Mouse (Mus musculus) inflammation-experienced regulatory T-cells, adult 6 months (primary cell): ENCODE data around the gene Slc16a13. TPM values are rescaled to one million over a fixed set of nuclear protein-coding genes. Genes with fewer than 3 reads are reported as not detected.
A peak's percentile ranks its signal among the peaks of the same experiment; 100 is the strongest.

Experiments
- ATAC-seq: one replicate; pipeline ENCODE4 v1.8.0; 2017
- polyA plus RNA-seq, 3 experiments: library from polyadenylated mRNA; unstranded; fragments of 100-300 nt; shearing (Covaris generic); gene quantifications; one replicate each; pipeline ENCODE4 v1.2.1; 2017

The Slc16a13 gene
- polyA plus RNA-seq, 3 experiments from 2014 or later = 2.3 to 4.3 (median 3.2) TPM

DNA sequence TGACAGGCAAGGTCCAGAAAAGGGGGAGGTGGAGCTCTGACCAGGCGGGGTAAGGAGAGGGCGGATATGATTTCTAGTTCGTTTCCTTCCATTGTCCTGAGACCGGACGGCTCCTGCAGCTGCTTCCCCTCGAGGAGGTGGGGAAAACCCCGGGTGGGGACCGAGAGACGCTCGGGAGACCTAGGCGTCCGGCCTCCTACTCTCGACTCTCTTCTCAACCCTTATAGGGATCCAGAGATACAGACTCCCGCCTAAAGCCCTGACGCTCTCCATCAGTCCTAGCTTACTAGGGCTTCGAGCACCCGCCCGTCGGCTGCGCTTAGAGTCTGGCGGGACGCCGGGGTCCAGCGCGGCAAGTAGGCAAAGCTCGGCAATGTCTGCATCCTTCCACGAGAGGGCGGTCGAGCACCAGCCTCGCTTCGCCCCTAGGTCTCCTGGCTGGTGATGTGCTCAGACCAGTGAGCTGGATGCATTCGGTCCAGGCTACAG lies 9.4 kb upstream of the Slc16a13 start:
- peak; percentile 69 for ATAC-seq

DNA sequence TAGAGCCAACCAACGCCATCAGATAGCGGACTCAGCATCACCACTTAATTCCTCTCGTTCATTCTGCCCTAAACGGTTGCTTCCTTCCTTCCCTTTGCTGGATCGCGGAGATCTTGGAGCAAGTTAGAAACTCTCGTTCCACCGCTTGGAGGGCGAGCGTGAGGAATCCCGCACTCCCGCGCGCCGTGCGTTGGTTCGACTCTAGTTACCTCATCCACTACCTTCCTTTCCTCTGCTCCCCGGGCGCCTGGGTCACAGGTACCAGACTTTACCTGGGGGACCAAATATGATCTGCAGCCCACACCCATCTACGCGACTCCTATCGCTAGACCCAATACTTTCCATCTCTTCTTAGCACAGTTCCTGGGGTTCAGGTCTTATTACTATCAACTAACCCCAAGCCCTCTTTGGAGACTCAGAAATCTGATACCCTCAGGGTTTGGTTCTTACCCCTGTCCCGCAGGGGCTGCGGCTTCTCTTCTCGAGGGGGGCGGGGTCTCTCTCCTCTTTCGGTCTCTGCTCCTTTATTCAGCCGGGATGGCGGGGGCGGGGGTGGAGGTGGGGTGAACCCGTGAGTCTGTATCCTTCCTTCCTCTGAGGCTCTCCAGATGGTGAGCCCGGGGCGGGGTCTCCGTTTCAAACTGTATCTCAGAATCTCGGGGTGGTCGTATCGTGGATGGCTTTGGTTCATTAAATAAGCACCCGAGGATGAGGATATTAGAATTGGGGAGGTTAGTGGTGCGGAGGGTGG lies 8.6 kb upstream of the Slc16a13 start, which contains the start of gene Bcl6b:
Gene Bcl6b (minus strand): TSS at position 539 of the 751 bp plus-strand sequence.
- peak; percentile 16 for ATAC-seq

DNA sequence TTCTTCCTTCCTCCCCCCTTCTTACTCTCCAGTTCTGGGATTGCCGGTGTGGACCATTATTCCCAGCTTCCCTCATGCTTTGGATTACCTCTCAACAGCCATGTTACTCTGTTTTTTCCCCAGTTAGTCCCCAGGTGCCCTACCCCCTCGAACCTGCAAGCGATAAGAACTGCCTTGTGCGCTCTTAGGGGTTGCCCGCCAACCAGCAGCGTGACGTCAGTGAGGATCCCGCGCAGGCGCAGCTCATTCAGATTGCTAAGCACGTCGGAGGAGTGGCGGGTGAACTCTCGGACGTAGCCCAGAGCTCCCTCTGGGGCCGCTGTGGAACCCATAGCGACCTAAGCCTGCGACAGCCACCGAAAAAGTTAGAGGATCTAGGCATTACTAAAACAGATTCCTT lies 8.0 kb upstream of the Slc16a13 start:
- peak; percentile 73 for ATAC-seq

DNA sequence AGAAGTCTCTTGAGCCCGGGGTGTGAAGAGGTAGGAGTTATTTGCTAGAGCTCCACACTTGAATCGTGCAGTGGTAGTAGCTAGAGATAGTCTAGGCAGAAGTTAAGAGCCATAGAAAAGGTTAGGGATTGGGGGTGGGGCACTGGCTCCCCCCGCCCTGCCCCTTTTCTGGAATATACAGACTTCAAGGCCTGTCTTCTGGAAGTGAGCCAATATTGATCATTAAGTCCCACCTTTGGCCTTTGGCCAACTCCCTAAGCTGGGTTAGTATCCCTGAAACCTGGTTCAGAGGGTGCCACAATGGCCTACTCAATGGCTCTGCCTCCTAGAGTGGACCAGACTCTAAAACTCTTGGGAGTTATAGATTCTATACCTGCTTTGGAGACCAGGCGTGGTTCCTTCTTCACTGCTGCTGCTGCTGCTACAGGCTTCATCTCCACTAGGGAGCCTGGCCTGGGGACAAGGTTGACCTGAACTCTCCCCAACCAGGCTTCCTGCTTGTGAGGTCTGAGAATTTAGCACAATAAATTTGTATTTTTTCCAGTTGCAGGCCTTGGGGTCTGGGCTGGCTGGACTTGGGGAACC lies 6.9 kb upstream of the Slc16a13 start:
- ATAC-seq = no peak

DNA sequence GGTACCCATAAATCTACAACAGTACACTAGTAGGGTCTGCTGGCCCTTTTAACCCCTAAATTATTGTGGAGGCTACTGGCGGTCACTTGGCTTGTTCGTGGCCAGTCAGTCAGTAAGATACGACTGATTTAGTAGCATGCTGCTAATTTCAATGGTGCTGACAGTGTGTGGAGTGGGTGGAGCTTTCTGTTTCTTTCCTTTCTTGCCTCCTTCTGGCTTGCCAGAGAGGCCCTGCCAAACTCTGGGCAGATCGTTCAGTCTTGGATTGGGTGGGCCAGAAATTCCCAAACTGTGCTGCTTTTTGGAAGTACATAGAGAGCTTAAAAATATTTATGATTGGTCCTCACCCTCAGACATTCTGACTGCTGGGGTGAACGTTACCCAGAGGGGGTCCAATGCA lies 6.3 kb upstream of the Slc16a13 start:
- no peak for ATAC-seq

DNA sequence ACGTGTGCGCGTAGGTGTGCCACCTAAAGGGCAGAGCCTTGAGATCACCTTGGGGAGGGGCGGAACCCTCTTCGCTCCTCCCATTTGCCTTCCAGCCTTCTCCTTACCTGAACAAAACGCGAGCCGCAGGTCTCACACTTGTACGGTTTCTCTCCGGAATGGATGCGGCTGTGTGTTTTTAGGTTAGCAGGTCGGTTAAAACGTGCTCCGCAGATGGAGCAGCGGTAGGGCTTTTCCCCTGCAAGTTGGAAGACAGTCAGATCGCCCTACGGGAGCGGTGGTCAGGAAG lies 5.7 kb upstream of the Slc16a13 start:
- ATAC-seq = no peak

DNA sequence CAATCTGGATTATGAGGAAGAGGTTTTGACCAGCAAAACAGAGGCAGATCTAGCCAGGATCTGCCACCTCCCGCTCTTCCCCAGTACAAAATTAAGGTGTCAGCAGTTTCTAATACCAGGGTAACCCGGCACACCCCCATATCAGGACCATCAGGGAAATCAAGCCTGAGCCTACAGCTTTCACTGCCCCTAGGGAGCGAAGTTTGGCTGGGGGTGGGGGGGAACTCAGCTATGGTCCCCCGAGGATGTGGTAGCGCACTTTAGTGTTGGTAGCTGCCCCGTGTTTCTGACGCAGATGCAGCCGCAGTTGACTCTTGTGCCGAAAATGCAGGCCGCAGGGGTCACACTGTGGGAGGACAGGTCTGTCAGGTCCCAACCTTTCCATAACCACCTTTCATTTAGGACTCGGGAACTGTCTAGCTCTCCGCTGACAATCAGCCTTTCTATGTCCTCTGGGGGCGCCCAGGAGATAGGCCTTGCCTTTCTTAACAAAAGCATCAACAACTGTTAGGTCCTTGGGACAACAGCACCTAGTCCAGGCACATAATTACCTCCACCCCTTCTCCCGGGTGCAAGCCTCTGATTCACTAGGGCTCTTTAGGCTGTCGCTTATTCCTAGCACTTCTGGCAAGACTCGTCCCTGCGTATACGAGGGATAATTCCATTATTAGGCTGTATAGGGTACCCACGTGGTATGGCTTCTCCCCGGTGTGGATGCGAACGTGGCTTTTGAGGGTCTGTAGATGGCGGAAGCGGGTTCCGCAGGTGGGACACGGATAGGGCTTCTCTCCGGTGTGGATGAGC lies 5.1 kb upstream of the Slc16a13 start:
- no peak for ATAC-seq

DNA sequence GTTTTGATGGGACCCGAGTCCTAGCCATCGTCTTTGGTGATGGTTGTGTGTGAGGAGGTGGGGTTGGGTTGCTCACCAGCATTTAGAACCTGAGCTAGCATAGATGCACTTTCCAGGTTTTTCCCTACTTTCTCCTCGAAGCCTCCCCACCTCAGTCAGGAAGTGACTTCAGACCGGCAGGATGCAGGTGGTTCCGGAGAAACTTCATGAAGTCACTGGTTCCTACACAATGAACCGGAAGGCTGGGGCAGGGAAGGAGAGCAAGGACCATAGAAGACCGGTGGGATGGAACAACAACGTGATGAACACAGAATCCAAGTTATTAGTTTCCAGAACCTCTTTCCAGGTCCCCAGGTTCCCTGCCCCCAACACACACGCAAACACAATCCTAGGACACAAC lies 2.9 kb upstream of the Slc16a13 start:
- ATAC-seq = no peak

DNA sequence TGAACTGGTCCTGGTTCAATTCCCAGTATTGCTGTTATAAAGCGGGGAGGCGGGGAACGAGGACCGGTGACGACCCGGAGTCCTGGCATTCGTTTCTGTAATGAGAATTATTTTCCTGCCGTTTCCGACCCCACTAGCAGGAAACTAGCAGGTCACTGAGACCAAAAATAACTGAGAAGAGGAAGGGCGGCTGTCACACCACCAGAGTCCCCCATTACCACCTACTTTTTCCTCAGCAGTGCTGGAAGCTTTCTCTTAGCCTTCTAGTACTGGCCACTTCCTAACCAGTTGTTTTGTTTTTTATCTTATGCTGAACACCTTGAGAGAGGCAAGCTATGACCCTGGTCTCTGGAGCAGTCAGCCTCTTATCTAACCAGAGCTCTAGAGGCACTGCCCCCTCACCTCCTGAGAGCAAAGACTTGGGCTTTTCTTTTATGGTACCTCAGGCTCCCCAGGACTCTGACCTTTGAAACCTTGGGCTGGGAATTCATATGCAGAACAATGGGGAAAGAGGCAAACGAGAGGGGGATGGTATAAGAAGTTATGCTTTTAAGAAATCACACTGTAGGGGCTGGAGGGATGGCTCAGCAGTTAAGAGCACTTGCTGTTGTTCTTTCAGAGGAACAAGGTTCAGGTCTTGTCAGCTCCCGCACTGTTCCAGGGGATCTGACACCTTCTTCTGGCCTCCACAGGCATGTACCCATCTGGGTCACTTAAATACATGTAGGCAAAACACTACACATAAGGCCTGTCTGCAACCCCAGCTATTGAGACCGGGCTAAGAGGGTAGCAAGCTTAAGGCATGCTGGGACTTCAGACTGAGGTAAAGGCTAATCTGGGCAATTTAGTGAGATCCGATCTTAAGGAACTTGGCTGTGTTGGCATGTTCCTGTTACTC lies 988 bp upstream of the Slc16a13 start:
- no peak for ATAC-seq

DNA sequence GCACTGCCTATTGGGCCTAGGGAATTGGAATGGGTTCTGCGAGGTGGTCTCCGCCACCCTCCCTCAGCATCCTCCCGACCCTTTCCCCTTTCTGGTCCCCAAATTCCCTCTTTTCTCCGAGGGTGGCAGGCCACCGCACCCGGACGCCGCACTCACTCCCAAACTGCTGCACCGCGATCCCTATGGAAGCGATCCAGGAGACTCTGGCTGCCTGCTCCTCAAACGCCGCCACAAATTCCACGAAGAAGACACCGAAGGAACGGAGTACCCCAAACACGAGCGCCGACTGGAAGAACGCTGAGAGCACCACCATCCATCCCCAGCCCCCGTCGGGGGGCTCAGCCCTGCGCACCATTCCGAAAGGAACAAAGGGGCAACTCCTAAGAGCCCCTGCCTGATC lies 541 bp downstream of the Slc16a13 start:
- no peak for ATAC-seq

DNA sequence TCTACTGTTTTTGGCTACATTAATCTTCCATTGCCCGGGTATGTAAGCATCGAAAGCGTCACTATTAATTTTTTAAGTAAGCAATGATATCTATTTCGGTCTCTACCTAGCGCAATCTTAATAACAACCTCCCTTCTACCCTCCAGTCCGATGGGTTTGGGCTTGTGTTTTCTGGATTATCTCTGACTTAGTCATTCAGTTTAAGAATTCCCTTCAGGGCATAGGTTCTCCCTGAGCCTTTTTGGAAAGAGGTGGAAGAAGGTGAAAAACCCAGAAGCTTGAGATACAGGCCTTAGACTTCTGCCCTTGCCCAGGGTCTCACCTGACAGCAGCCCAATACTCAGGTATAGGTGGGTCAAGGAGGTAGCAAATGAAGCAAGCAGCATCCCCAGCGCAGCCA lies 991 bp downstream of the Slc16a13 start:
- no peak for ATAC-seq

DNA sequence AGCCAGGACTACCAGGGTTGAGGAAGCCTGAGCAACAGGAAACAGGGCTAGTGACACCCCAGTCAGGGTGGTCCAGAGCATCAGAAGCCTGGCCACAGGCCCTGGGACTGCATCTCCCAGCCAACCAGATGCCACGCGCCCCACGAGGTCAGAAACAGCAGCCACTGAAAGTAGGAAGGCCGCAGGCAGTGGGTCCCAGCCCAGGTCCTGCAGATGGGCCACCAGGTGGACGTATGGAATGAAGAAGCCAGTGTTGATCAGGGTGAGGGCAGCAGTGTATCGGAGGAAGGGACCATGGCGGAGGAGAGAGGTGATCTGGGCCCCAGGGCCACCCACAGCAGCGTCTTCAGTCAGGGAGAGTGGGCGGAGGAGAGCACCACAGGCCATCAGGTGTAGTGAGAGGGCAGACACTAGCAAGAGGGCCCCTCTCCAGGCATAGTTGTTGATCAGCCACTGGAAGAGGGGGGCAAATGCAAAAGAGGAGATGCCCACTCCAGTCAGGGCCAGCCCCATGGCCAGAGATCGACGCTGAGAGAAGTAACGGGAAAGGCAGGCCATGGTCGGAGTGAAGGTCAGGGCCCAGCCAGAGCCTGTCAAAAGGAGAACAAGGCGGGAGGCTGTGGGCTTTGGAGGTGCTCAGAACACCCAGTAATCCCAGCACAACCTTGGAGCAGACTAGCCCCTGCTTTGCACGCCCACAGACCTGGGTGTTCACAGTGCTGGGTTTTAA lies 2.0 kb downstream of the Slc16a13 start:
- no peak for ATAC-seq

DNA sequence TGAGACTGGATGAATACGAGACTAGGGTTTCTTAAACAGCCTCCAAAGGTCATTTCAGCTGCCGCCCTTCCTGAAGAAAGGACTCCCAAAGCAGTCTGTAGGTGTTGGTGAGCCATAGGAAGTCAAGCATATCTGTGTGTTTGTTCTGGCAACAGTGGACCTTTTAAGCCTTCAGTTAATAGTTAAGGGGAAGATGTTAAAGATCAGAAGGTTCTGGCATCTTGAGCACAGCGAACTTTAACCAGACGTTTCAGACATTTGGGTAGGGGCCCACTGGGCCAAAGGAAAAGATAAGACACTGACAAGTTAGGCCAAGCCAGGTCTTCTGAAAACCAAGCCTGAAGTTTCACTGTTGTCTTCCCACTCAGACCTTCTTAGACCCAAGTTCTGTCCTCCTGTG lies 2.8 kb downstream of the Slc16a13 start:
- no peak for ATAC-seq

DNA sequence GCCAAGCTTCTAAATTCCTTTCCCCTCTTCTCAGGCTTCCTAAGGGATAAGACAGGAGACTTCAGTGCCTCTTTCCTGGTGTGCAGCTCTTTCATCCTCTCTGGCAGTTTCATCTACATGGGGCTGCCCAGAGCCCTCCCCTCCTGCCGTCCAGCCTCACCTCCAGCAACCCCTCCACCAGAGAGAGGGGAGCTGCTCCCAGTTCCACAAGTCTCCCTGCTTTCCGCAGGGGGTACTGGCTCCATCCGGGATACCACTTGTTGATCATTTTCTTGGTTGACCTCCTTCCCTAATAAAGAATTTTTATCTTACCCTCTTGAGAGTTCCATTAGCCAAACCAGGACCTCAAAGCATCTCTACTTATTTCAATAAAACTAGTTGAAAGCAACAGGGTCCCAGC lies 4.8 kb downstream of the Slc16a13 start:
- no peak for ATAC-seq

DNA sequence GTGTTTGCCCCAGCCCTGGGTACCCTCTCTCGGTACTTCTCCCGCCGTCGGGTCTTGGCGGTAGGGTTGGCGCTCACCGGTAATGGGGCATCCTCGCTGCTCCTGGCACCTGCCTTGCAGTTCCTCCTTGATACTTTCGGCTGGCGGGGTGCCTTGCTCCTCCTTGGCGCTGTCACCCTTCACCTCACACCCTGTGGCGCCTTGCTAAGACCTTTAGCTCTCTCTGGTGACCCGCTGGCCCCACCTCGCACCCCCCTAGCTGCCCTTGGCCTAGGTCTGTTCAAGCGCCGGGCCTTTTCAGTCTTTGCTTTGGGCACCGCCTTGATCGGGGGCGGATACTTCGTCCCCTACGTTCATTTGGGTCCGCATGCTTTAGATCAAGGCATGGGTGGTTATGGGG lies 5.6 kb downstream of the Slc16a13 start:
- ATAC-seq = no peak

DNA sequence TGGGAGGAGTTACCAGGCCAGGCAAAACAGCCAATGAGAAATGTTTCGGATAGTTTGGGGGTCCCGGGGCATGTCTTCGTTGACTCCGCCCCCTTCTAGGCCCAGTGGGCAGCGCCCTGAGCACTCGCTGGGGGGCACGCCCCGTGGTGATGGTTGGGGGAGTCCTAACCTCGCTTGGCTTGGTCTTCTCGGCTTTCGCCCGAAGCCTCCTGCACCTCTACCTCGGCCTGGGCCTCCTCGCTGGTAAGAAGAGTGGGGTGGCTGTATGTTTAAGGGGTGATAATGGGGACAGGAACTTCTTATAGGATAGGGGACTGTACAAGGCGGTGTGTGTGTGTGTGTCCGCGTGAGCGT lies 6.0 kb downstream of the Slc16a13 start:
- no peak for ATAC-seq

DNA sequence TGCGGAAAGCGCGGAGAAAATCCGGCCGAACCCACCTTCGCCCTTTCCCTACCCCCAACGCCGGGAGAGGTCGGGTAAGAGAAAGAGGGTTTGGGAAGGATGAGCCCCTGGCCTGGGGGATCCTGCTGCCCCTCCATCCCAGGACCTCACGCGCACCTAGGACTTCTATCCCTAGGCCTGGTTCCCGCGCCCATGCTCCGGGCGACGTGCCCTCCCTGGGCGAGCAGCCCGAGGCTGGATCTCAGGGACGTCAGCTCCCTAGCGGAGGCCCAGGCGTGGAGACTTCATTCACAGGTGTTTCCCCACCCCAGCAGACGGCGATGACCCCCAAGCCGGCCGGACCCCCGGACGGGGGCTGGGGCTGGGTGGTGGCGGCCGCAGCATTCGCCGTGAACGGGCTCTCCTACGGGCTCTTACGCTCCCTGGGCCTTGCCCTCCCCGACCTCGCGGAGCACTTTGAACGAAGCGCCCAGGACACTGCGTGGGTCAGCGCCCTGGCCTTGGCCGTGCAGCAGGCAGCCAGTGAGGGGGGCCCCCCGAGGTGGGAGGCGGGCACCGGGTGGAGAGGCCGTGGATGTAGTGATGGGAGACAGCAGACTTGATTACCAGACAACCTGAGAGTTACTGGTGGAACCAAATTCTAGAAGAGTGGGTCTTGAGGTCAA lies 6.5 kb downstream of the Slc16a13 start:
- no peak for ATAC-seq

DNA sequence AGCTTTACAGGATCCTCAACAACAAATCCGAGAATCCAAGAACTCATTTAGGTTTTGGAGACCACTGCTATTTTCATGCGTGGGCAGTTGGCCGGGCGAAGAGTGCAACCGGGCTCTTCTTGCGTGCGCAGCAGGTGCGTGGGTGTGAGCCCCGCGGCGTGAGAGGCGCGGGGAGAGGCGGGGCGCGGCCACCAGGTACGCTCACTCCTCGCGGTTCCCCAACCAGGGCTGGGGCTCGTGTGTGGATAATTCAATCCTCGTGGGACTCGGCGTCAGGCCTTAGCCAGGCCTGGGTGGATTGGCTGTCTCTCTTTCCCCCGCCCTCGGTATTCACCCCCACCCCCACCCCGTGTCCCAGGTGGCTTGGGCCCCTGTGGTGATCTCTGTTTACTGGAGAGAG lies 7.1 kb downstream of the Slc16a13 start:
- ATAC-seq = no peak

DNA sequence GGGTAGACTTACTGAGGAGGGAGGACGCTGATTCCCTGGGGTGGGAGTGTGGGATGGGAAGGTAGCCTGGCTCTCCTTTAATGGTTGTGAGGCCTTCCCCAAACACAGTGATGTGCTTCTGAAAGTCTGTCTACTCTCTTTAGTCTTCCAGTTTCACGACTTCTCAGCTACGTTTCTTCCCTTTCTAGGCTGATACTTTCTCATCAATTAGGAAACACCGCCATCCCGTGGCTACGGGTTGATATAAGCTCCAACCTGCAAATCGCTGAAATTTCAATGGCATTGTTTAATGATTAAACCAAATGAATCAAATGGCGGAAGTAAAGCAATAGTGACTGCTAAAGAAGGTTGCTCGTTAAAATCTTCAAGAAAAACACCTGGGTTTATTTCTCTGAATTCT lies 8.0 kb downstream of the Slc16a13 start:
- peak; percentile 14 for ATAC-seq

DNA sequence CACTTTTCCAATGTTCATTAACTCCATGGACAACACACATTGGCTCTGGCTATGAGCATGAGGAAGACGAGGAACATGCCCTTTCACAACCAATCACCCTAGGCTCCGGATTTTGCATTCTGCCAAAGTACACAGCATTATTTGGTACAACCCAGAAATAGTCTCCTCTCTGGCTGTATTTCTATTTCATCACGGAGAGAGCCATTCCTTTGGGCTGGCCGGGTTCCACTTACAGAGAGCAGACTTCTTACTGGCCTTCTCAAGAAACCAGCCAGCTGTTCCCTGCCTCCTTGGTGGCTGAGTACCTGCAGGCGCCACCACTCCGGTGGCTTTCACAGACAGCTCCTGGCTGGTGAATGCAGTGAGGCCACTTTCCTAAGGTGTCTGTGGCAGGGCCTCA lies 8.4 kb downstream of the Slc16a13 start, which contains the start of gene Slc16a11:
Gene Slc16a11 (plus strand): TSS at position 330 of the 400 bp plus-strand sequence.
- ATAC-seq = no peak

DNA sequence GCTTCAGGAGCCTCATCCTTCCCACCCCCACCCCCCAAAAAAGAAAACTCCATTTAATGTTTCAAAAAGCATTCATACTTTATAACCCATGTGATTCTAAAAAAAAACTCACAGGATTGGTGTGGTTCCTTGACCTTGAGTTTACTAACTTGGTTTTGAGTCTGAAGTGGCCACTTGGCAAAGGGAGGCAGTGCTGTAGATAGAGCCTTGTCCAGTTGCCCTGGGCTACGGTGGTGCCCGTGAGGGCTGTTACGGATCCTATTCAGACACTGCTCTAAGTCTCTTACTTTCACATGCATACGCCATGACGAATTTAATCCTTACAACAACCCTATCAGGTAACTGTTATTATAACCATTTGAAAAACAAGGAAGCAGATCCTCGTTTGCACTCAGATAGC lies 8.9 kb downstream of the Slc16a13 start:
- ATAC-seq = no peak
